Mouse (Mus musculus) inflammation-experienced regulatory T-cells, adult 16 weeks (primary cell): ENCODE results near the gene Rbm44. TPM values are rescaled to one million over a fixed set of nuclear protein-coding genes. Genes with fewer than 3 reads are reported as not detected.

Source experiments
- polyA plus RNA-seq: library from polyadenylated mRNA; unstranded; fragments of 100-300 nt; shearing (Covaris generic); gene quantifications from one replicate; pipeline ENCODE4 v1.2.1, GENCODE M21; 2017

Rbm44 gene
- 1.5 TPM for polyA plus RNA-seq

GRCm38 (mm10) chr1:91144813-91145212, at the start of gene Rbm44:
Gene Rbm44, plus strand, starts transcription at chr1:91145089.

DNA sequence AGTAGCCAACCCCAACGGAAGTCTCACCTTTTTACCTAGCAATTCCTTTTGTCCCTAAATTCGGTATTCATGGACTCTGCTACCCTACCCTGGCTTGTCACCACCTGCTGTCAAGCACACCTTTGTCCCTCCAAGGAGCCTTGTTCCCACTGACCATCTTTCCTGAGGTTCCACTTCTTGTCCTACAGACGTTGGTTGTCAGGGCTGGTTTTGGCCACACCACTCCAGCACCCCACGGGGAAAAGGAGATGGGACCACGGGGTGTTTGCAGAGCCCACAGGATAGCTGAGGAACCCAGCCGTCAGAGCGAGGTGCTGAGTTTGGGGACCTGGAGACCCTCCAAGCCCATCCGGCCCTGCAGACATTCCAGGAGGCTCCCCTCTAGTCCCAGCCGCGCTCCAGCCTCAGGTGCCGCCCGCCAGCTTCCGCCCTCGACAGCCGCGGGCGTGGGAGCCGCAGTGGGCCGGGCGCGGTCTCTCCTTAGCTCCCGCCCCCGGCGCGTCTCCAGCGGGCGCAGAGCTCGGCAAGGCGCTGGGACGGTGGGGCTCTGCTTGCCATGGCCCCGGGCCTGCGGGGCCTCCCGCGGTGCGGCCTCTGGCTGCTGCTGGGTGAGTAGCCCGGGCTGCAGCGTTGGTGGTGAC, 34.8 kb downstream of the Rbm44 start, which contains the start of gene Ramp1:
Gene Ramp1 (plus strand): TSS at position 290 of the 641 bp plus-strand sequence.

Other genes starting within 250 kb of the Rbm44 start
- not detected for gene Mlph, start 230.0 kb upstream of the Rbm44 start, polyA plus RNA-seq
- not detected for gene Prlh, start 192.0 kb upstream of the Rbm44 start, polyA plus RNA-seq
- gene Rab17, start 175.4 kb upstream of the Rbm44 start, polyA plus RNA-seq, result not detected
- gene Lrrfip1, start 146.4 kb upstream of the Rbm44 start, polyA plus RNA-seq, result 286 TPM
- gene Ramp1, start 34.7 kb downstream of the Rbm44 start, polyA plus RNA-seq, result 32.7 TPM
- 106 TPM for gene Ube2f, start 105.2 kb downstream of the Rbm44 start, polyA plus RNA-seq
- 59.4 TPM for gene Scly, start 153.2 kb downstream of the Rbm44 start, polyA plus RNA-seq
- gene Espnl, start 177.0 kb downstream of the Rbm44 start, polyA plus RNA-seq, result not detected
- gene Klhl30, start 205.9 kb downstream of the Rbm44 start, polyA plus RNA-seq, result not detected
- not detected for gene Erfe, start 221.3 kb downstream of the Rbm44 start, polyA plus RNA-seq